Mouse (Mus musculus) ES-CJ7 (cell line): ENCODE results near the gene Nfatc3.

Experiments used
- DNase-seq: peaks from one replicate; pipeline ENCODE4 v3.0.0; 2011; ENCODE audit warnings: low read depth, low spot score

The Nfatc3 gene

DNA sequence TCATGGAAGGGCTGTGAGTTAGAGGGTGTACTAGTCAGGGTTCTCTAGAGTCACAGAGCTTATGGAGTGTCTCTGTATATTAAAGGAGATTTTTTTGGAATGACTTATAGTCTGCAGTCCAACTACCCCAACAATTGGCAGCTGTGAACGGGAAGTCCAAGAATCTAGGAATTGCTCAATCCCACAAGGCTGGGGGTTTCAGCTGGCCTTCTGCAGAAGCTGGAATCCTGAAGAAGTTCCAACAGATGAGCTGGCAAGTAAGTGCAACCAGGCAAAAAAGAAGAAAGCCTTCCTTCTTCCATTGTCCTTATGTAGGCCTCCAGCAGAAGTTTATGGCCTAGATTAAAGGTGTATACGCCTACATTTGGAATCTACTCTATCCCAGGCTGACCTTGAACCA lies 86.7 kb downstream of the Nfatc3 start:
- no peak for DNase-seq

DNA sequence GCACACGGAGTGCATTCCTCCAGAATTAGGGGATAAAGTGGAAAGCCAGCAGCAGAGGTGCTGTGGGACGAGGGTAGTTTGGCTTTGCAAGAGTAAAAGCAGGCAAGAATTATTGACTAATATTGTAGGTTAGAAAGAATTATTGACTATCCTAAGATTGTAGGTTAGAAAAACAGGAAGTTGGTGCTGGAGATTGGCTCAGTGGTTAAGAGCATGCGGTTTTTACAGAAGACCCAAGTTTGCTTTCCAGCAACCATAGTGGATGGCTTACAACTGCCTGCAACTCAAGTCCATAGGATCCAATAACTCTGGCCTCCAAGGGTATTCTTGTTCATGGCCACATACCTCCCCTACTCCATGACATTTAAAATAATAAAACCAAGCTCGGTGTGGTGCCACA lies 87.4 kb downstream of the Nfatc3 start:
- no peak for DNase-seq

DNA sequence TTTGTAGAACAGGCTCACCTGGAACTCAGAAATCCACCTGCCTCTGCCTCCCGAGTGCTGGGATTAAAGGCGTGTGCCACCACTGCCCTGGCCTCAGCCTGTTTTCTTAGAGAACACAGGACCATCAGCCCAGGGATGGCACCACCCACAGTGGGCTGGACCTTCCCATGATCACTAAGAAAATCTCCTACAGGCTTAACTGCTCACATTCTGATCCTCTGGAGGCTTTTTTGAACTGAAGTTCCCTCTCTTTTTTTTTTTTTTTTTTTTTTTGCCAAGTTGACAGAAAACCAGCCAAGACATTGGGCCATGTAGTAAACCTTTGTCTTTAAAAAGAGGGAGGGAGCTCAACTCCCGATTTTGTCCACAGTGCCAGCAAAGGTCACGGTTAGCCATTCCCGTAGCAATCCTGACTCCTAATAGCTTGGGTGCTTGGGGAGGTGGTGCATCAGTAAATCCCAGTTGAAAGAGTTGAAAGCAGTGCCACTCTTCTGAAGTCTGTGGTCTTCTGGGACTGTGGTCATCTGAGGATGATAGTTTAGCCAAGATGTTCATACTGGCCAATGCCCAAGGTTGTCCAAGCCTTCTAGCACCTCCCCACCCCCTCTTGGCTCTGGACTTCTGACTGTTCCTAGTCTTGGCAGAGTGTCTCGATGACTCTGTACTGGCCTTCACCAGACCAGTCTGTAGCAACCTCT lies 89.4 kb downstream of the Nfatc3 start:
- DNase-seq, result no peak

DNA sequence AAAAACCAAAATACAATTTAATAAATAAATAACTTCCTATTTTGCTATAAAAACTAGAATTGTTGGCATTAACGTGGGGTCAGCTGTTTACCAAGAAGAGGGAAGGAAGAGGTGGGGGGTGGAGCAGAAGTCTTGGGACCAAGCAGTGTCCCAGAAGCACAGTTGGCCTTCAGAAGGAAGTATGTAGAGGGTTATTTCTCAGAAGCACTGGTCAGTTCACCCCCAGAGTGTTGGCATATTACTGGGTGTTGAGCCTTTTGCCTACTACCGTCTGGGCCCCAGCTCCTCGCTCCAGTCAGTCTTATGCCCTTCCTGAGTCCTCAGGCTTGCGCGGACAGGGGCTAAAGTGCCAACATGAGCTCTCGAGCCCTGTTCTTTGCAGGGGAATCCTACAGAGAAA lies 90.4 kb downstream of the Nfatc3 start:
- no peak for DNase-seq

DNA sequence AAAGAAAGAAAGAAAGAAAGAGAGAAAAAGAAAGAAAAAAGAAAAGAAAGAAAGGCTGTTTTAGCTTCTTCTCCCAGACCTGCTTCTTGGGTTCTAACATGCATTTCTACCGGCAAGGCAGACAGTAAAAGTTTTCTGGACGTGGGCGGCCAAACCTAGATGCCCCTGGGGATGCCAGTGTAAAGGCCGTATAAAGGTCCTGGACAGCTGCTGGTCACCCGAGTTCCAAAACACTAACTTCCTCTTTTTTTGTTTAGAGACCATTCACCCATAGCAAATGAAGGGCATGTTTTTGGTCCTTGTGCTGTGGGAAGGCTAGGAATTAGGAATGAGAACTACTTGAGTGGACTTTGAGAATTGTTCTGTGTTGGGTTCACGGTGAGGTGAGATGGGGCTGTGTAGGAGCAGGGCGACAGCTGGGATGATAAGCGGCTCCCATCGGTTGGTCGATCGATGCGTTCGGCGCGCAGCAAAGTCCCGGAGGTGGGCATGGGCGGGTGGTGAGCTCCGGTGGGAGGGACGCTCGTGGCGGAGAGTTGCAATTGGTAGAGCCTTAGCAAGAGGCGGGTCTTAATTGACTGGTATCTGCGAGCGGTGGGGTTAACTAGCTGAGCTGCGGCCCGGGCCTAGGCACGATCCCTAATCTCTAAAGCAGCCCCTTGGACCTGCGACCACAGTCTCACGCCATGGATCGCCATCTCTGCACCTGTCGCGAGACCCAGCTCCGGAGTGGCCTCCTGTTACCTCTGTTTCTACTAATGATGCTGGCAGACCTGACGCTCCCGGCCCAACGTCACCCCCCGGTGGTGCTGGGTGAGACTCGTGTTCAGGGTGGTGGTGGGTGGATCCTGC lies 91.4 kb downstream of the Nfatc3 start, which contains the start of gene Pla2g15:
TSS of gene Pla2g15 (plus strand) at position 599 of the 852 bp plus-strand sequence.
- DNase-seq, result peak; percentile 98

DNA sequence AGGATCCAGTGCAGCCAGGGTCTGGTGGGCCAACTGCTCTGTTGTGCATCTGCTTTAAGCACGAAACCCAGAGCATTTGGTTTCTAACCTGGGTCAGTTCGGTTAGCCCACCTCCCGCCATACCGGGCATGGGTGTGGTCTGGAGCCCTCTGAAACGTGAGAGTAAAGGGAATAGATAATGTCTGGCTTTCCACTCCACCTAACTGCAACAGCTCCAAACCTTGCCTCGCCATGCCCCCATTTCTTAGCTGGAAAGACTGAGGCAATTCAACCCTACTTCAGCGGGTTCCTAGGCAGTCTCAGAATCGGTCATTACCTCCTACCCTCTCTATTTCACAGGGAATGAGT lies 92.0 kb downstream of the Nfatc3 start:
- DNase-seq, result no peak

DNA sequence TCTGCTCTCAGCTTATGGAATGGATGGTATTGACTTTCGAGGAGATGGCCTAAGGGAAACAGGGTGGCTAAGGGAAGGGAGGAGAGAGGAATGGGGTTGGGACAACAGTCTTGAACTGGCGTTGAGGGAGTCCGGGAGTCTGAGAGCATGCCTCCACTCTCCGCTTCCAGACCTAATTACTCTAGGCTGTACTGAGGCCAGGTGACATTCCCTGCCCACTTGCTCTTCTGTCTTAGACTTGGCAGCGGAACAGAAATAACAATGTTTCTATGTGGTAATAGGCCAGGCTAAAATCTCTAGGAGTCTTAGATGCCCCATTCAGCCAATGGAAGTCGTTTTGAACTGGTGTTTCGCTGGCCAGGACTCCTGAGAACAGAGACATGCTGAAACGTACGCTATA lies 92.4 kb downstream of the Nfatc3 start:
- DNase-seq, result no peak

DNA sequence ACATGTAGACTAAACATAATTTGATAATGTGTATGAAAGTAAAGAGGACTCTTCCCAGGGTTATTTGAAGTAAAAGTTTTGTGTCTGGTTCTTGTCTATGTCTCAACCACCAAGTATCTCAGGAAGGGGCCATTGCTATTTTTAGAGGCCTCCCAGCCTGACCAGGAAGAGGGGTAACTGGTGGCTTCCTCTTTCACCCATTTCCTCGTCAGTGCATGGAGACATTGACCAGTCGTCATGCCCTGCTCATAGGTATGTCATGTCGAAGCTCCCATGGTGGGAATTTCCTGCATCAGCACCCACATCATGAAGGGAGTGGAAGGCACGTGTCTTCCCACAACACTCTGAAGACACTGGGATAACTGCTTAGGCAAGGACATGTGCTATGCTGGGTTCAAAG lies 94.2 kb downstream of the Nfatc3 start:
- DNase-seq, result no peak

DNA sequence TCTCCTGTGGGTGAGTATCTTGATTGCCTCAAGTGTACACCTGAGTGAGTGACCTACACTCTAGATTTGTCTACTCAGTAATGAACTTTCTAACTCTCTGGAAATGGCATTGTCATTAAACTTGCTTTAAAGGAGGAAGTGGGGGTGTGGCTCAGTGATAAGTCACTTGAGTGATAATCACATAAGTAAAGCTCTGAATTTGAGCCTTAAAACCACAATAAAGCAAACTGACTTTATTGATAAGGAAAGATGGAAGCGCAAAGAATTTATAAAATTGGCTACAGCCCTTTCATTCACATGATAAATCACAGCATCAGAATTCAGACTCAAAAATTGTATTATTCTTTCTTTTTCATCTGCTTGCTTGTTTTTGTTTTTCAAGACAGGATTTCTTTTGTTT lies 98.8 kb downstream of the Nfatc3 start:
- DNase-seq, result no peak

DNA sequence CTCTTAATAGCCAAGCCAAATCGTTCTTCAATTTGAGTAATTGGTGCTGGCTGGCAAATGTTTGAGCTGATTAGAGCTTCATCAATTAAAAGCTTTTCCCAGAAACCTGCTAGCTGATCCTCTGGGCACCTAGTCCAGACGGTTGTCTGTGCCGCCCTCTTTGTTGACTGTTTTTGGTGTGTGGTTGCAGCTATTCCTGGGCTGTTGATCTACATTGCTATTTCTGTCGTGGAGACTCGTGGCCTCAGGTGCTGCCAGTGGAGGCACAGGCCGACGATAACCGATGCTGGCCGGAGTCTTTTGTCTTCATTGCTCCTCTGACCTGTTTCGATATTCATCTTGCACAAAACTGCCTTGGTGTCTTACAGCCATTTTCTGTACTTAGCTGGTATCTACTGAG lies 99.7 kb downstream of the Nfatc3 start:
- no peak for DNase-seq

DNA sequence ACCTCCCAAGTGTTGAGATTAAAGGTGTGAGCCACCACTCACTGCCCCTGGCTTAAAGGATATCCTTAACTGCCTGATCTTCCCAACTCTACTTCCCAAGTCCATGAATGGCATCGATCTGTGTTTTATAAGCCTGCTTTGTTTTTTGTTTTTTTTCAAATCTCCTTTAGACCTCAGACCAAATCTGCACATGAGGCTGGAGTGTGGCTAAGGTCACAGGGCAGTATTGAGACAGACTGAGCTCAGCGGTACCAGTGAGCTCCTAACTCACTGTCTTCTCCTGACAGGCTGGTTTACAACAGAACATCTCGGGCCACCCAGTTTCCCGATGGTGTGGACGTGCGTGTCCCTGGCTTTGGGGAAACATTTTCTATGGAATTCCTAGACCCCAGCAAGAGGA lies 101.2 kb downstream of the Nfatc3 start:
- no peak for DNase-seq

DNA sequence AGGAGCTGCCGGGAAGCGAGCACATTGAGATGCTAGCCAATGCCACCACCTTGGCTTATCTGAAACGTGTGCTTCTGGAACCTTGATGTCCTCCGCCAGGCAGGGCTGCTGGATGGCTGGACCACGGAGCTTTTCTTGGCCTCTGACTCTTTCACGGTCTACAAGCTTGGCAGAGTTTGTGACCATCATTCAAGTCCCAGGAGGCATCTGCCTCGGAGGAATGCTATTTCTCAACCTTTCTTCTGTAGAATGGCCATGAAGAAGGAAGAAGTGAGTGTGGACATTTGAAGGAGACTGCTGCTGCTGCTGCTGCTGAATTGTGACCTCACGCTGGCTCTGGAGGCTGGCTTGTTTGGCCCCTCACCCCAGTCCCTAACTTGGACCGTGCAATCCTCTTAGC lies 104.6 kb downstream of the Nfatc3 start:
- no peak for DNase-seq

DNA sequence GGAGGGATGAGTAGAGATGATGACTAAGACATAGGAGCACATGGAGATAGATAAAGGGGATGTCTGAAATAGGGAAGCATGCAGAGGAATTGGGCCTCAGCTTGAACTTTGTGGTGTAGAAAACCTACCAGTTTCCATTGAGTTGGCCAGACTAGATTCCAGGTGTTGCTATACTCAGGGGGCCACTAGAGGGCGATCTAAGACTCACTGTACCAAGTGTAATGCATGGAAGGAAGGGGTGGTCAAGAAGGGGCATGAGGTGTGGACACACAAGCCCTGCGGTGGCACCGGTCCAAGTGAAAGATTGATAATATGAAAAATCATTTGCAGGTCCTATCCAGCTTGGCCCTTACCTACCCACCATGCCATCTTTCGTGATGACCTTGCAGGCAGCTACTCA lies 106.8 kb downstream of the Nfatc3 start:
- peak; percentile 80 for DNase-seq

DNA sequence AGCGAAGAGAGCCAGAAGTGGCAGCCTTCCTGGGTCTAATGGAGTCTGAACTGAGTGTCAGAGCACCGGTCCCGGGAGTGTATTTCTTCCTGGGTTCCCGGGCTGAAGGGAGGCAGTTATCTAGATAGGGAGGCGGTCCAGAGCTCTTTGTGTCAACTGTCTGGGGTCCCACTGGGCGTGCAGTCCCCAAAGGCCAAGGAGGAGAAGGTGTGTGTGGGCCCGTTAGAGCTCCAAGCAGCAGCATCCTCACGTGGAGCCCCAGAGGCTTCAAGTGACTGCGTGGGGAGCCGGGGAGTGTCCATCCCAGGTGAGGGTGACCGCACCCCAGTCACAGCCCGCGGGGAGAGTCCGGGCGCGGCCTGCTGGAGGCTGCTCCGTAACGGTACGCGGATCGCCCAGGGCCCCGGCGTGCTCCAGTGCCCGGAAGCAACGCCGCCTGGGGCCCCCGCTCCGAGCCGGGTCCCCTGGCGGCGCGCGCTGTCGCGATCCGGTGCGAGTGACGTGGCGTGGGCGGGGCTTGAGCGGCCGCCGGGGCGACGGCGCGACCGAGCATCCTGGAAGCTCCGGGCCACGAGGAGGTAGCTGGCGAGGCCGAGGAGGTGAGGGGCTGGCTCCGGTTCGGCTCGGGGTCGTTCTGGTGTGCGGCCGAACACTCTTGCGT lies 109.8 kb downstream of the Nfatc3 start, which contains the start of gene Slc7a6:
TSS of gene Slc7a6 (plus strand) at position 502 of the 661 bp plus-strand sequence.
- DNase-seq, result peak; percentile 72

DNA sequence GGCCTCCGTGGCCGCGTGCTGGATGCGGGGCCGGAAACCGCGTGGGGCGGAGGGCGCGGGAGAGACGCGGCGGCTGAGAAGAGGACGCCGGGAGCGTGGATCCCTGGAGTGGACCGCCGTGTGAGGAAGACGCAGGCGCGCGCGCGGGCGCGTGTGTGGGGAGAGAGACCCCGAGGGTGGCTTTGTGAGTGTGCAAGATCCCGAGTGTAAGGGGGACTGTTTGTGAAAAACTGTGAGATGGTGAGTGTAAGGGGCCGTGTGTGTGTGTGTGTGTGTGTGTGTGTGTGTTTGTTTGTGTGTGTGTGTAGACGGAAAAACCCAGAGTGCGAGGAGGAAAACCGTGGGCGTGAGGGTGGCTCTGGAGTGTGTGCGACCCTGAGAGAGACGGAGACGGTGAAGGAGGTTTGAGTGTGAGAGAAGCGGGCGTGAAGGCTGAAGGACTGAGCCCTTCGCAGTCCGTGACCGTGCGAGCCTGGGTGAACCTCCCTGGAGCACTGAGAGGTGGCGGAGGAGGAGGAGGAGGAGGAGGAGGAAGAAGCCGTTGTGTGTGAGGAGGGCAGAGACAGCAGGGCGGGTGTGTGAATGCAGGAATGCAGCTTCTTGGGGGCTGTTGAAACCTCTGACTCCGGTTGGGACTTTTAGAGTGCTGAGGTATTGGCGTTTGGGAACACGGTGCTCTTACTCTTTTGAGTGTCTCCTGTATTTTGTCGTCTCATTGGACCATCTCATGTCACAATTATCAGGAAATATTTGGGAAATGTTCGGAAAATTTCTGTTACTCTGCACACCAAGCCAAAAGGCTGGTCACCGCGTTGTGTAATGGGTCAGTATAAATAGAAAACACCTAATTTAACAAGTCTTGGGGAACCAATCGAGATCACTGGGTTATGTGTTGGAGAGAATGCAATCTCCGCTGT lies 110.6 kb downstream of the Nfatc3 start:
- DNase-seq, result peak; percentile 66

DNA sequence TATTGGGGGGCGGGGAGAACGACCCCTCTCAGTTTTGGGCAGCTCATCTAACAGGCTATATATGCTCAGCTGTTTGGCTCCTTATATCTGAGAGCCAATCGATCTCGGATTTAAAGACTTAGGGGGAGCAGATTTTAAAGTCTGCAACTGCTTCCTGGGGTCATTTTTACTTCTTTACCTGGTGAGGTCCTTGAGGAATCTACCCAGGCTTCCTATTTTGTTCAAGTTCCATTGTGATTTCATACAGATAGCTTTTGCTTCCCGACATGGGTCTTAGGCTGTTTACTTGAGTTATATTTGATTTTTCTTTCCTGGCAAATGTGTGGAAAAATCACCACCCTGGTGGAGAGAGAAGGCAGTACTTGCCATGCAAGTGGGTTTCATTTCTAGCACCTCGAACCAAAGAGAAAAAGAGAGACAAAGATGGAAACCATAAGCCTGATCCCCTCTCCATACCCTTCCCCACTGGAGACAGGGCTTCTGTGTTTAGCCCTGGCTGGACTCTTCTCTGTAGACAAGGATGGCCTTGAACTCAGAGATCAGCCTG lies 111.4 kb downstream of the Nfatc3 start:
- DNase-seq, result no peak

DNA sequence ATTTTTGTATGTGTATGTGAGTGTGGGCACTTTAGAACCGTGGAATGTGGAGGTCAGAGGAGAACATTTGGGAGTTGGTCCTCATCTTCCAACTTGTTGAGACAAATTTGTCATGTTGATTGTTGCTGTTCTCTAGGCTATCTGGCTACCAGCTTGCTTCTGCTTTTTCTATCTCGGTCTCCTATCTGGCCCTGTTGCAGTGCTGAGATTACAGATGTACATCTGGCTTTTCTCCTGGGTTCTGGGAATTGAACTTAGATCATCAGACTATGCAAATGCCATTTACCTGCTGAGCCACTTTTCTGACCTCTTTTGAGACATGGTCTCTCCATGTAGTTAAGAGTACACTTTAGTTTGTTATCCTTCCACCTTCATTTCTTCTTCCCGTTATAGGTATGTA lies 114.9 kb downstream of the Nfatc3 start:
- no peak for DNase-seq

DNA sequence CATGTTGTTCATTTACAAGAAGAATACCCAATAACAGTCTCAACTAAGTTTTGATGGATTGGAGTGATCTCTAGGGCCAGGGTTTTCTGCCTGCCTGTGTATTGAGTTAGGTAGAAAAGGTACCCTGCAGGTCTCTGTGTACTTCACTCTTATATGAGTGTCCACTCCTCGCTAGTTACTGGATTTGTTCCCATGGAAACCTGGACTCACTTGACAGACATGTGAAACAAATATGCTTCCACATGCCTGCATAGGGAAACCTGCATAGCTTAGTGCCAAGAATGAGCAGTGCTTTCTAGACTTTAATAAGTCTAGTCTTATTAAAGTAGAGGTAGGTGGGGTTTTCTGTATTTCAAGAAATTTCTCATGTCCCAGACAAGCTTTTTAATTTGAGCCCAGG lies 118.3 kb downstream of the Nfatc3 start:
- DNase-seq, result no peak

DNA sequence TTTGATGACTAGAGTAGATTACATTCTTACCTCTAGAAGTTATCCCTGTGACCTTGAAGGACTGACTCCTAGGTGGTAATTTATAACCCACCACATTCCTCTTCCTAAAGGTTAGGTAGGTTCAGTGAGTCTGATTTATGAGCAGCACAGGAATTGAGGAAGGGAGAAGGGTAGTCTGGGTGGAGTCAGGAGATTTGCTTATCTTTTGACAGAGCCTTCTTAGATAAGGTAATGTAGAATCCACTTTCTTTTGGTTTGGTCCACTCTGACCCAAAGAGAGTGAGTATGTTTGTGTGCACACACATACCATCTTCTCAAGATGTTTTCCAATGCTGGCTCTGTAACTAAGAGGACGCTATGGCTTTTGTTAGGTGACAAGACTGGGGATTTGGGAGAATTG lies 119.0 kb downstream of the Nfatc3 start:
- no peak for DNase-seq

DNA sequence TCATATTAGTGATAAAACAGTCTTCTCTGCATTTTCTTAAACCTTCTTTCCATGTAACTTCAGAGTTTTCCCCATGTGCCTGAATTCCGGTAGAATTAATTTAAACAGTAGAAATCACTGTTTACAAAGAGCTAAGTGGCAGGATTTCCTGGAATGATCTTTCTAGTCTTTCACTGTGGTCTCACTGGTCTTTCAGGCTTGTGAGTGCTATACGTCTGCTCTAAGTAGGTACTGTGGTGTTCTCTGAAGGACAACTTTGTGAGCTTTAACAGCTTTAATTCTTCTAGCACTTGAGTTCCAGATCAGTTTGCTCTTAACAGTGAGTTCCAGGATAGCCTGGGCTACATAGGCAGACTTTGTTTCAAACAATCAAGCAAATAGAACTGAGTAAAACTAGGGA lies 119.8 kb downstream of the Nfatc3 start:
- no peak for DNase-seq
